Mouse (Mus musculus) lung, postnatal 0 days (tissue): ENCODE measurements around the gene Wdr47.

Experiments
- CTCF ChIP-seq: IDR thresholded peaks from 2 replicates; pipeline ENCODE4 v1.5.1; 2016; ENCODE audit warnings: antibody characterized with exemption, mild to moderate bottlenecking
- EP300 ChIP-seq: IDR thresholded peaks from 2 replicates; pipeline ENCODE4 v1.6.1; 2016; ENCODE audit warnings: antibody characterized with exemption, mild to moderate bottlenecking, control low read depth

DNA sequence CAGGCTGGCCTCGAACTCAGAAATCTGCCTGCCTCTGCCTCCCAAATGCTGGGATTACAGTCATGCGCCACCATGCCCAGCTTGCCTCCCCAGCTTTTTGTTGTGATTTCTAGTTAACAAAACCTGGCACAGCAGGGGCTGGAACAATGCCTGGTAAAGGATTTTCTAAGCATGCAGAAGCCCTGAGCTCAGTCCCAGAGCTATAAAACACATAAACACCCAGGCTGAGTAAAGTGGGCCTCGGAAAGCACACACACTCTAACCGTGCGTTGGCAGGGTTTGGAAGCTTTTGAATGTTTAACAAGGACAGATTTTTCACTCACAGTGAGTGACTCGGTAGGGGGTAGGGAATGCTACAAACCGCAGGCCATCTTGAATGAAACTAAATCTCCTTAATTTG lies 55.0 kb downstream of the Wdr47 start:
- TF ChIP-seq CTCF: no peak
- TF ChIP-seq EP300: no peak
